Mouse (Mus musculus) liver, embryonic 14.5 days (tissue): ENCODE measurements around the gene Il1r1.

Experiments used
- CTCF ChIP-seq: IDR thresholded peaks from 2 replicates; pipeline ENCODE4 v1.5.1; 2016; ENCODE audit warnings: antibody characterized with exemption, low read depth, control low read depth
- EP300 ChIP-seq: IDR thresholded peaks from 2 replicates; pipeline ENCODE4 v1.6.1; 2016; ENCODE audit warnings: antibody characterized with exemption, low read depth

- TF ChIP-seq CTCF (no peak), EP300 (no peak)
These were observed 96.9 kb downstream of the Il1r1 start for GRCm38 (mm10) chr1:40321824-40322223.
